Mouse (Mus musculus): ENCODE data around the gene Gm20388.

DNA sequence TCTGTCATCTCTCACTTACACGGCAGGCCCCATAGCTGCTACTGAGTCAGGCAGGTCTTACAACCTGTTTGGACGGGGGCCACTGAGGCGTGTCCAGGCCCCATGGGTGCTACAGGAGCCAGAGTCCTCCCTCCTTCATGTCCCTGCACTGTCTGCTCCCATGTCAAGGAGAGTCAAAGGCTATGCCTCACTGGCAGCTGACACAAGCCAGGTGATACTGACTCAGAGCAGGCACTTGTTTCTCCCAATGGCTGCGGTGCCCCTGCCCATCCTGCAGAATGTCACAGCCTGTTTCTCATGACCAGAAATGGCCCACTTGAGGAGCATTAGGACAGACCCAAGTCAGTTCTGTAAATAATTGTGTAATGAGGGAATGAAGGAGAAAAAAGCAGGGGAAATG, 2229.8 kb downstream of the Gm20388 start:
- TF ChIP-seq POLR2A (IDR thresholded peaks at IDR 0.05; ENCODE audit: extremely low read depth, insufficient read depth, low read length) = no peak
- TF ChIP-seq CTCF (IDR thresholded peaks at IDR 0.05; ENCODE audit: extremely low read depth, insufficient read depth, low read length) = no peak

Measured in cortical plate, adult 2 months (tissue).